Mouse (Mus musculus): ENCODE results near the gene Dgat2. TPM values are rescaled to one million over a fixed set of nuclear protein-coding genes. Genes with fewer than 3 reads are reported as not detected.
A peak's percentile ranks its signal among the peaks of the same experiment; 100 is the strongest.

Gene Dgat2
- polyA plus RNA-seq, 1 experiment from 2014 or later: 14.1 TPM

DNA sequence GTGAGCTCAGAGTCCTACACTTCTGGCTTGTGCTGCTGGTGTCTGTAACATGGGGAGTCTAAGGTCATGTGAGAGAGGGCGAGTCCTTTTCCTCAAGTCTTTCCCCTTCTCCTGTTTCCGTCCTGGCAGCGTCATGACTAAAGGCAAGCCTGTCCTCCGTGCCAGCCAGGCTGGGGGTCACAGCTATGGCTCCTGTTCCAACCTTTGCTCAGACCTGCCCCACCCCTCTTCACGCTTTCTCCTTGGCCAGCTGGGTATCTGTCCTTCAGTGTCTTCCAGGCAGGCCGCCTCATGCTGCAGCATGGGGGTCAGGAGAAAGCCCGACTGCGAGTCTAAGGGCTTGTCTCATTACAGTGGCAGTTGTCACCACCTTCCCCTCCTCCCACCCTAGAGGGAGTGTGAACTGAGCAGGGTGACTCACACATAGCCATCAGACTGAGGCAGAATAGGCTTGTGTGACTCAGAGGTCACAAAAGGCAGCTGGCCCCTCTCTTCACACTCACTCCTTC lies 32.9 kb upstream of the Dgat2 start:
- Histone ChIP-seq H3K4me1 (replicated peaks) (0 out of 2 replicates have a peak, but pooled peaks cover 5% of the 10 kb centered on the region), H3K4me3 (replicated peaks) (no peak overlapping the region), H3K9me3 (no peaks in the 10 kb centered on the region), H3K4me2 (no peak overlapping the region), H3K27ac (no peak overlapping the region), H3K36me3 (peaks cover 9% of the 10 kb centered on the region; the same call in 1 of the 2 replicates), H3K27me3 (no peaks in the 10 kb centered on the region), H3K9ac (replicated peaks) (no peak overlapping the region)
- peak; percentile 48 for ATAC-seq (ENCODE audit: insufficient number of reproducible peaks, insufficient read depth, low FRiP score, low TSS enrichment, low read depth)
- WGBS: 43% methylated on average over 8 of the region's 8 CpGs

DNA sequence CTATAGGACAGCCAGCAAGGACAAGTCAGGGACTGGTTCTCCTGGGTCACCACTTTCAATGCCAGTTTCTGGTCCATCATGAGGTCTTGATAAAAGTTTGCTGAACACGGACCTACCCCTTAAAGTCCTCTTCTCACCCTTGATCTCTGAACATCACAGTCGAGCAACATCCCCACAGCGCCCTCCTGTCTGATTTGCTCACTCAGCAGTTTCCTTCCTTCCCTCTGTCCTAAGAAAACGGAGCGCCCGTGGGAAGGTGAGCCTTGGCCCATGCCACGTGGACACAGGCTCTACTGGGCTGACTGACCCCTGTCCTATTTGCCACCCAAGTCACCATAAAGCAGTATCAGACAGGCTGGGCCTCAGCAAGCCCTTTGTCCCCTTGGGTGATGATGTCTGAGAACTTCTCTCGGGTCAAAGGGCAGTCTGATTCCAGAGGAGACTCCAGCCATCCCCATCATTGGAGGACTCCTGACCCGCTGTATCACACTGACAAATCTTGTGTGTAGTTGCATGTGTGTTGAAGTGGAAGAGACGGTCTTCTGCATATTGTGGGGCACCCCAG lies 32.2 kb upstream of the Dgat2 start:
- no peak overlapping the region for H3K4me3 ChIP-seq (replicated peaks)
- 81% methylated on average over 10 of the region's 10 CpGs for WGBS
- no peak for ATAC-seq (ENCODE audit: insufficient number of reproducible peaks, insufficient read depth, low FRiP score, low TSS enrichment, low read depth)
- 0 out of 2 replicates have a peak, but pooled peaks cover 5% of the 10 kb centered on the region for H3K4me1 ChIP-seq (replicated peaks)
- H3K36me3 ChIP-seq: peaks cover 7% of the 10 kb centered on the region; the same call in 1 of the 2 replicates
- H3K9me3 ChIP-seq: no peaks in the 10 kb centered on the region
- H3K4me2 ChIP-seq: no peak overlapping the region
- no peak overlapping the region for H3K9ac ChIP-seq (replicated peaks)
- H3K27me3 ChIP-seq: no peaks in the 10 kb centered on the region
- H3K27ac ChIP-seq: no peak overlapping the region

DNA sequence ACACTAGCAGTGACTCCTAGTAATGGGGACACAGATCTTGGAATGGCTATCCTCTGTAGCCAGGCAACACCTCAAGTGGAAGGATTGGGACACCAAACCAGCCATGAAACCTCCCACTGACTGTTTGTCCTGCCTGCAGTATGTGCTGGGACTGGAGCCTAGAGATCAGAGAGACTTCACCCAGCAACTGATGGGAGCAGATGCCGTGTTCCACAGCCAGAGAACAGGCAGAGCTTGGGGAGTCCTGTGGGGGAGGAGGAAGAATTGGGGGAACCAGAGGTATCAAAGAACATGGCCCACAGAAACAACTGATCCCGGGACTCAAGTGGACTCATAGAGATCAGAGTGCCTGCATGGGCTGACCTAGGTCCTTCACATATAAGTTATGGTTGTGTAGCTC lies 31.2 kb upstream of the Dgat2 start:
- ATAC-seq (ENCODE audit: insufficient number of reproducible peaks, insufficient read depth, low FRiP score, low TSS enrichment, low read depth): no peak
- H3K9me3 ChIP-seq: no peaks in the 10 kb centered on the region
- H3K4me3 ChIP-seq (replicated peaks): no peak overlapping the region

DNA sequence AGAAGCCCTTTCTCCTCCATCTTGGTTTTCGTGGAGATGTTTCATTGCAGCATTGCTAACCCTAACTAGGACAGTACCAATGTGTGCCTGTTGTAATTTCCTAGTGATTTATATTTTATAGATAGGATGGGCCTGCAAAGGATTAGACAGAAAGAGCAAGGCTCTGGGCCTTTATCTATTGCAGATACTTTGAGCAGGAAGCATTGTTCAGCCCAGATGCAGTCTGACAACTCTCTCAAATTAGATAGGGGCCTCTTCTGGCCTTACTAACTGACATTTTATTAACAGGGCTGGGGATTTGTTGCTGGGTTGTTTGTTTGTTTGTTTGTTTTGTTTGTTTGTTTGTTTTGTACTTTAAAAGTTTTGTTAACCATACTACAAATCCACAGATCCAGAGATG lies 30.5 kb upstream of the Dgat2 start:
- no peaks in the 10 kb centered on the region for H3K9me3 ChIP-seq
- no peak for ATAC-seq (ENCODE audit: insufficient number of reproducible peaks, insufficient read depth, low FRiP score, low TSS enrichment, low read depth)
- 100% methylated on average over 1 of the region's 1 CpGs for WGBS
- H3K27me3 ChIP-seq: no peaks in the 10 kb centered on the region
- H3K27ac ChIP-seq: no peak overlapping the region
- no peak overlapping the region for H3K4me2 ChIP-seq
- H3K4me3 ChIP-seq (replicated peaks): no peak overlapping the region
- no peak overlapping the region for H3K9ac ChIP-seq (replicated peaks)
- 0 out of 2 replicates have a peak, but pooled peaks cover 5% of the 10 kb centered on the region for H3K4me1 ChIP-seq (replicated peaks)
- no peaks in the 10 kb centered on the region for H3K36me3 ChIP-seq

More for the DNA sequence above, 31.2 kb upstream of the Dgat2 start:
- Histone ChIP-seq H3K36me3 (no peaks in the 10 kb centered on the region), H3K27ac (no peak overlapping the region), H3K4me2 (no peak overlapping the region), H3K9ac (replicated peaks) (no peak overlapping the region), H3K4me1 (replicated peaks) (0 out of 2 replicates have a peak, but pooled peaks cover 5% of the 10 kb centered on the region), H3K27me3 (no peaks in the 10 kb centered on the region)
- 78% methylated on average over 2 of the region's 2 CpGs for WGBS

DNA sequence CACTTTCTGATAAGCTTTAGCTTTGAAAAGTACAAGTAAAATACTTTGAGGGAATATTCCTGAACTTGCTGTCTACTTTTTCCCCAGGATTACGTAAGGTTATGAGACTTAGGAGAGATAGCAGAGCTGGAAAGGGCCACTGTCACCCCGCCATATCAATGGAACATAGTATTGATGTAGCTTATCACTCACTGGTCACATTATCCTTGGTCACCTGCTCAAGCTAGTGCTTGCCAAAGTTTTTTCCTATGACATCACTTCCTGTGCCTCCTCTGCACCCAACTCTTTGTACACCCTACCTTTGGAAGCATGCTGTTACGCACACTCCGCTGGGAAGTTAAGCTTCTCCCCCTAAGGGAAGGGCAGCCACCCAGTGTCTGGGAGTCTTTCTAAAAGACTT lies 26.2 kb upstream of the Dgat2 start:
- 94% methylated on average over 4 of the region's 4 CpGs for WGBS
- ATAC-seq (ENCODE audit: insufficient number of reproducible peaks, insufficient read depth, low FRiP score, low TSS enrichment, low read depth): no peak

DNA sequence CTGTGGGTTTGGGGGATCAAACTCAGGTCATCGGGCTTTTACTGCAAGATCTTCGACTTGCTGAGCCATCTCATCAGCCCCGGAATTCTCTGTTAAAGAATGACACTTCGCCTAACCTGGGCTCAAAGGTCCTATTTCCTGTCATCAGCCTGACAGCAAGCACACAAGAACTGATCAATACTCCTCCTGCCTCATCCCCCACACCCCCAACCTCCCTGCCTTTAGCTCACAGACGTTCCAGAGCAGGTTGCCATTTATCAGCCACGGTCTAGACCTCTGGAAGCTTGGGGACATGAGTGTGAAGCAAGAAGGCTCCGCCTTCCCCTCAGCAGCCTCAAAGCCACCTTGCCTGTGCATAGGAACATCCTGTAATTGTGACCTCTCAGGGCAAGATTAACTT lies 23.8 kb upstream of the Dgat2 start:
- H3K27ac ChIP-seq: no peak overlapping the region
- H3K27me3 ChIP-seq: no peaks in the 10 kb centered on the region
- no peak overlapping the region for H3K4me2 ChIP-seq
- no peaks in the 10 kb centered on the region for H3K9me3 ChIP-seq
- ATAC-seq (ENCODE audit: insufficient number of reproducible peaks, insufficient read depth, low FRiP score, low TSS enrichment, low read depth): no peak
- 74% methylated on average over 7 of the region's 7 CpGs for WGBS
- no peaks in the 10 kb centered on the region for H3K36me3 ChIP-seq
- no peaks in the 10 kb centered on the region for H3K4me1 ChIP-seq (replicated peaks)
- H3K9ac ChIP-seq (replicated peaks): no peak overlapping the region
- H3K4me3 ChIP-seq (replicated peaks): no peak overlapping the region

More for the DNA sequence above, 26.2 kb upstream of the Dgat2 start:
- Histone ChIP-seq H3K4me3 (replicated peaks) (no peak overlapping the region), H3K4me2 (no peak overlapping the region), H3K27ac (no peak overlapping the region), H3K9ac (replicated peaks) (no peak overlapping the region), H3K36me3 (no peaks in the 10 kb centered on the region), H3K9me3 (no peaks in the 10 kb centered on the region), H3K27me3 (no peaks in the 10 kb centered on the region), H3K4me1 (replicated peaks) (no peaks in the 10 kb centered on the region)

DNA sequence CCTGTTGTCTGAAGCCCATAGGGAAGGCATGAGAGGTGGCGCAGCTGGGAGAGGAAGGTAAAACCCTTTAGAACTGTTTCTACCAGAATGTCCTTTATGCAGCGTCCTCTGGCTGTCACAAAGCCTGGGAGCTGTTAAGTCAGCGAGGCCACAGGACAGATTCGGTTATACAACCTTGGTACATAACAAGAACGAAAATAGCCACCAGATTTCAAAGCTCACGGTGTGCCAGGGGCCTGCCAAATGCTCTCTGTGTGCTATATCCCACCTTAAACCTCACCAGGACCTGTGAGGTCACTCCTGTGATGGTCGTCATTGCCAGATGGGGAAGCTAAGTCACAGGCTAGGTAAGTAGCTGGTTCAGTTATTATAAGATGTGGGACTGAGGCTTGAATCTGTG lies 19.6 kb upstream of the Dgat2 start:
- H3K4me3 ChIP-seq (replicated peaks): no peak overlapping the region
- no peak overlapping the region for H3K27ac ChIP-seq
- no peak for ATAC-seq (ENCODE audit: insufficient number of reproducible peaks, insufficient read depth, low FRiP score, low TSS enrichment, low read depth)
- no peaks in the 10 kb centered on the region for H3K36me3 ChIP-seq
- 77% methylated on average over 7 of the region's 7 CpGs for WGBS
- no peaks in the 10 kb centered on the region for H3K9me3 ChIP-seq
- H3K9ac ChIP-seq (replicated peaks): no peak overlapping the region
- peaks cover 5% of the 10 kb centered on the region; the same call in 1 of the 2 replicates for H3K4me1 ChIP-seq (replicated peaks)
- no peak overlapping the region for H3K4me2 ChIP-seq
- no peaks in the 10 kb centered on the region for H3K27me3 ChIP-seq

DNA sequence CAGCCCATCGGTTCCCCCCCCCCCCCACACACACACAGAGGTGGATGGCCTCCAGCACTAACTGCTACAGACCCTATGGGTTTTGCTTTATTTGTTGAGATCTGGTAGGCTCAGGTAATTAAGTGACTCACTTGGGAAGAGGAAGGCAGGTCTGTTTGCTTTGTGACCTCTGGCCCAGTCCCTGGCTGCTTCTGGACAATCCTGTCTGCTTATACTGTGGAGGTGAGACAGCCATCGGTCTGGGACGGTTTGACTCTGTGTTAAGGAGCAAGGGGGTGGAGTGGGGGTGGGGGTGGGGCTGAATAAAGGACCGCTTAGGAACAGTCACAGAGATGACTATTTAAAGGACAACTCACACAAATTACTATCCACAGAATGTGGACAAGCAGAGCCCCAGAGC lies 17.8 kb upstream of the Dgat2 start:
- peaks cover 5% of the 10 kb centered on the region; the same call in 1 of the 2 replicates for H3K4me1 ChIP-seq (replicated peaks)

DNA sequence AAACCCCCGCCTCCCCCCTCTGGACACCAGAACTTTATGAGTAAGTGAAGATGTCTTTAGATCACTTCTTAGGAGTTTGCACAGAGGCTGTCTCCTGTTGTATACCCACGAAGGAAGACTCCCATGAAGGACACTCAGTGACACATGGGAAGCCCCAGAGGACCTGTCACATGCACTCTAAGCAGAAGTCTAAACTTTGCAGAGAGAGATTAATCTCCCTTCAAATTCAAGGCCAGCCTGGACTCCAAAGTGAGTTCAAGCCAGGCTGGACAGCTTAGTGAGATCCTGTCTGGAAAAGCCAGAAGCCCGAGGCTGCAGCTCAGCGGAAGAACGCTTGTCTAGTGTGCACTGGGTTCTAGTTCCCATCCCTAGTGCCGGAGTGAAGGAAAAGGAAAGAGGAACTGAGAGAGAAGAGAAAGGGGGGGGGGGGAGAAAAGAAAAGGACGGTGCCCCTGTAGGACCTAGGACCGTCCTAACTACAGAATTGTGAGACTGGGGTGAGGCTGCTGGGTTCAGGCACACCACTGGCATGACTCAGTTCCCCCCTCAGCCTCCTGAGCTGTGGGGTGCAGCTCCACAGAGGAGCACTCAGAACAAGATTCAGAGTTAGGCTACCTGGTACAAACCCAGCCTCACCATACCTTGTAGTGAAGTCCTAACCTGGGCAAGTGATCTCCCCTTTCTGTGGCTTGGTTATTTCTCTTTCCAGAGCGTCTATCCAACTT lies 17.1 kb upstream of the Dgat2 start:
- Histone ChIP-seq H3K27me3 (no peaks in the 10 kb centered on the region), H3K27ac (no peak overlapping the region), H3K4me1 (replicated peaks) (peaks cover 5% of the 10 kb centered on the region; the same call in 1 of the 2 replicates), H3K9ac (replicated peaks) (no peak overlapping the region), H3K36me3 (no peaks in the 10 kb centered on the region), H3K4me3 (replicated peaks) (no peak overlapping the region), H3K9me3 (no peaks in the 10 kb centered on the region), H3K4me2 (no peak overlapping the region)
- no peak for ATAC-seq (ENCODE audit: insufficient number of reproducible peaks, insufficient read depth, low FRiP score, low TSS enrichment, low read depth)
- 77% methylated on average over 8 of the region's 9 CpGs for WGBS

More for the DNA sequence above, 17.8 kb upstream of the Dgat2 start:
- Histone ChIP-seq H3K9me3 (no peaks in the 10 kb centered on the region), H3K4me3 (replicated peaks) (no peak overlapping the region), H3K9ac (replicated peaks) (no peak overlapping the region), H3K27me3 (no peaks in the 10 kb centered on the region), H3K27ac (no peak overlapping the region), H3K36me3 (no peaks in the 10 kb centered on the region), H3K4me2 (no peak overlapping the region)
- WGBS: 11% methylated on average over 4 of the region's 4 CpGs
- ATAC-seq (ENCODE audit: insufficient number of reproducible peaks, insufficient read depth, low FRiP score, low TSS enrichment, low read depth): no peak

DNA sequence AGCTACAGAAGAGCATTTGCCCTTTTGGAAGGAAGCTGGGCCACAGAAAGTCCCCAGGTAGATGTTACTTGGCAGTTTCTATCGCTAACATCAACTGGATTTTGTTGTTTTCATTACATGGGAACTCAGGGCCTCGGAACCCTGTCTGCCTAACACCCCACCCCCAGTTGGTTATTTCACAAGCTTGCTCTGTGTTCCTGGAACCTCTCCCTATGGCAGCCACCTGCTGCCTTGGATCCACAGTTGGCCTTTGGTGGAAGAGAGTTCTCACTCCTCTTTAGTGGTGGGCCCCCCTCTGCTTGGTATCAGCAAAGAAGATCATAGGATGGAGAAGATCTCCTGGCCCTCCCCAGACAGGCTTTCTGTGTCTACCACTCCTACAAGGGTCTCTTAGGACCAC lies 16.3 kb upstream of the Dgat2 start:
- Histone ChIP-seq H3K4me3 (replicated peaks) (no peak overlapping the region), H3K36me3 (no peaks in the 10 kb centered on the region), H3K27me3 (no peaks in the 10 kb centered on the region), H3K4me2 (no peak overlapping the region), H3K9me3 (no peaks in the 10 kb centered on the region), H3K27ac (no peak overlapping the region), H3K4me1 (replicated peaks) (peaks cover 5% of the 10 kb centered on the region; the same call in 1 of the 2 replicates), H3K9ac (replicated peaks) (no peak overlapping the region)
- WGBS: 85% methylated on average over 2 of the region's 2 CpGs
- no peak for ATAC-seq (ENCODE audit: insufficient number of reproducible peaks, insufficient read depth, low FRiP score, low TSS enrichment, low read depth)

DNA sequence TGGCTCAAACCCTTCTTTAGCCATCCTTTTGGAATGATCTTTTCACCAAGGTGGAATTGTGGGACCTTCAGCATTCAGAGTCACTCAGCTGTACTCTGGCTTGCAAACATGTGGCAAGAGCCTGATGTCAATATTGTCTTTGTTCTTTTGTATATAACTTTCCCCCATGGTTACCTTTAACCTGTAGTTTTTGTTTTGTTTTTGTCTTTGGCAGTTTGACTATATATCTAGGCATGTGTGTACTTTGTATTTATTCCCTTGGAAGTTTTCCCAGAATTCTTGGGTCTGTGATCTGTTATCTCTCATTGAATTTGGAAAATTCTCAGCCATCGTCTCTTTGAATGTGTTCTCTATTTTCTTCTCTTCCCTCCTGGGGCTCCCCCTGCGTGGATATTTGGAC lies 12.0 kb upstream of the Dgat2 start:
- Histone ChIP-seq H3K4me3 (replicated peaks) (no peak overlapping the region), H3K4me1 (replicated peaks) (no peaks in the 10 kb centered on the region), H3K27ac (no peak overlapping the region), H3K9me3 (no peaks in the 10 kb centered on the region), H3K4me2 (no peak overlapping the region), H3K9ac (replicated peaks) (no peak overlapping the region), H3K27me3 (no peaks in the 10 kb centered on the region), H3K36me3 (no peaks in the 10 kb centered on the region)
- ATAC-seq (ENCODE audit: insufficient number of reproducible peaks, insufficient read depth, low FRiP score, low TSS enrichment, low read depth): no peak
- 82% methylated on average over 2 of the region's 2 CpGs for WGBS

Data from limb, embryonic 12.5 days (tissue).